Mouse (Mus musculus) hindbrain, embryonic 11.5 days (tissue): Measurements from ENCODE around the gene Gabpb2. TPM values are rescaled to one million over a fixed set of nuclear protein-coding genes. Genes with fewer than 3 reads are reported as not detected.
A peak's percentile ranks its signal among the peaks of the same experiment; 100 is the strongest.

Experiments used
- ATAC-seq: fragments of 200-750 bp; cut with Nextera tagmentation; 2 replicates; pipeline ENCODE4 v1.8.0; 2017; ENCODE audit warnings: mild to moderate bottlenecking, moderate TSS enrichment, moderate library complexity; ENCODE audit not compliant: low FRiP score
- DNase-seq: peaks from one replicate; pipeline ENCODE4 v3.0.0-alpha.2; 2015; ENCODE audit warnings: low spot score
- H3K27ac ChIP-seq: fragments of 300-500 bp; sonication (generic); 2 replicates; pipeline ENCODE4 v1.5.1; 2014; ENCODE audit warnings: mild to moderate bottlenecking, low read depth, low read length
- H3K27me3 ChIP-seq: fragments of 300-500 bp; sonication (generic); 2 replicates; pipeline ENCODE4 v1.6.1; 2014; ENCODE audit warnings: mild to moderate bottlenecking, low read length, moderate library complexity, mixed read lengths; ENCODE audit not compliant: control insufficient read depth, insufficient read depth
- H3K36me3 ChIP-seq: fragments of 300-500 bp; sonication (generic); 2 replicates; pipeline ENCODE4 v1.6.1; 2014; ENCODE audit warnings: mild to moderate bottlenecking, low read length, moderate library complexity, mixed read lengths; ENCODE audit not compliant: control insufficient read depth, insufficient read depth
- H3K4me1 ChIP-seq: fragments of 300-500 bp; sonication (generic); replicated peaks from 2 replicates; pipeline ENCODE4 v1.6.1; 2014; ENCODE audit warnings: low read length, mixed read lengths; ENCODE audit not compliant: control insufficient read depth, insufficient read depth
- H3K4me2 ChIP-seq: fragments of 300-500 bp; sonication (generic); replicated peaks from 2 replicates; pipeline ENCODE4 v1.6.1; 2014; ENCODE audit warnings: mild to moderate bottlenecking, low read depth, low read length
- H3K4me3 ChIP-seq: fragments of 300-500 bp; sonication (generic); 2 replicates; pipeline ENCODE4 v1.5.1; 2014; ENCODE audit warnings: low read depth, low read length
- H3K9ac ChIP-seq: fragments of 300-500 bp; sonication (generic); 2 replicates; pipeline ENCODE4 v1.6.1; 2014; ENCODE audit warnings: low read depth, low read length
- H3K9me3 ChIP-seq: fragments of 300-500 bp; sonication (generic); 2 replicates; pipeline ENCODE4 v1.6.1; 2016; ENCODE audit warnings: low read length; ENCODE audit not compliant: control insufficient read depth
- WGBS: fragments of 180-500 bp; shearing (Covaris S2); extraction: QIAGEN DNeasy Blood & Tissue Kit; methylation state at CpG from one replicate; pipeline ENCODE4 v1.1.7; 2014; 5-methylcytosine and 5-hydroxymethylcytosine counted together
- polyA plus RNA-seq: library from polyadenylated mRNA; unstranded; fragments of >200 nt; fragmentation: Nextera tagmentation; extraction: Ambion mirVana; gene quantifications from 2 replicates; pipeline ENCODE4 v1.2.1, GENCODE M21; 2014

The Gabpb2 gene
- polyA plus RNA-seq, 1 experiment from 2014 or later: 9.7 TPM

DNA sequence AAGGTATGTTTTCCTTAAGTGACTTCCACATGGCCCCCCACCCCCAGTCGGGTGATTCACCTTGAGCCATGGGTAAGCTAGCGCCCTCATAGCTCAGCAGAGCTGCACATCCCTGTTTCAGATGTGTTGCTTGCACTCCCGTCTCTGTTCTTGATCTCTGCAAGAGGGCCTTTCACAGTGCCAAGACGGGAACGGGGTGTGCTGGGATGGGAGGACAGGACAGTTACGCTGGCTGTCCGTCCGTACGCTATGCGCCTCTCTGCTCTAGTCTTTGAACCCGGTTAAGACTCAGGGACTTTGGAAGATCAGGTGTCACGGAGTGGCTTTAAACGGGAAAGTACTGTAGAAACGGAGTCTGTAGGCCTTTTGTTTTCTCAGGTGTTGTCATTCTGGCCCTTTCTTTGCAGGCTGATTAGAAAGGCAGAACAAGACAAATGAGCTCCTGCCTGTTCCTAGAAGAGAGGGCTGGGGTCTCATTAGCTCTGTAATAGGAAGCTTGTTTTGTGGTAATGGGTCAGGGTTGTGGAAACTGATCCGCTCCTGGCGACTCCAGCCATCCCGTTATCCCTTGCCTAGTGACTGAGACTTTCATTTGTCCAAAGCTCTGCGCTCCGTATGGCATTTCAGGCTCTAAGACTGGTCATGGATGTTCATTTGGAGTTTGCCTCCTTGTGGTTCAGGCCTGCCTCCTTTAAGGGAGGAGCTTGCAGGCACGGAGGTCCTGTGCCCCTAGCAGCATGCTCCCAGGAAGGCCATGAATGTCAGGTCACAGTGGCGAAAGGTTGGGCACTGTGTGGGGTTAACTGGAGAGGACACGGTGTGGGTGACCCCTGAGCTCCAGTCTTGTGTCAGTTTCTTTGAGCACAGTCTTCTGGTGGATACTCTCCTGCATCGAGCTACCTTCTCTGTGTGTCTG, 17.9 kb upstream of the Gabpb2 start:
- H3K9ac ChIP-seq: no peak overlapping the region
- no peaks in the 10 kb centered on the region for H3K27me3 ChIP-seq
- peaks cover 8% of the 10 kb centered on the region for H3K4me1 ChIP-seq
- H3K9me3 ChIP-seq: no peaks in the 10 kb centered on the region
- H3K4me2 ChIP-seq: no peak overlapping the region
- DNase-seq: no peak
- no peak overlapping the region for H3K4me3 ChIP-seq
- no peak overlapping the region for H3K27ac ChIP-seq
- ATAC-seq: no peak
- H3K36me3 ChIP-seq: 0 out of 2 replicates have a peak, but pooled peaks cover 17% of the 10 kb centered on the region
- WGBS: 69% methylated on average over 23 of the region's 23 CpGs

GRCm38 (mm10) chr3:95233303-95233980, 15.7 kb upstream of the Gabpb2 start:
- Histone ChIP-seq H3K4me3 (no peak overlapping the region), H3K36me3 (0 out of 2 replicates have a peak, but pooled peaks cover 17% of the 10 kb centered on the region), H3K27ac (no peak overlapping the region), H3K4me1 (peaks cover 9% of the 10 kb centered on the region), H3K27me3 (no peaks in the 10 kb centered on the region), H3K4me2 (no peak overlapping the region), H3K9ac (no peak overlapping the region), H3K9me3 (no peaks in the 10 kb centered on the region)
- ATAC-seq (no peak), DNase-seq (no peak)
- 88% methylated on average over 16 of the region's 16 CpGs for WGBS

GRCm38 (mm10) chr3:95232771-95233170, 15.1 kb upstream of the Gabpb2 start:
- Histone ChIP-seq H3K4me3 (no peak overlapping the region), H3K27ac (no peak overlapping the region), H3K27me3 (no peaks in the 10 kb centered on the region), H3K4me1 (peaks cover 9% of the 10 kb centered on the region), H3K4me2 (no peak overlapping the region), H3K9ac (no peak overlapping the region), H3K36me3 (0 out of 2 replicates have a peak, but pooled peaks cover 13% of the 10 kb centered on the region), H3K9me3 (no peaks in the 10 kb centered on the region)
- DNase-seq (no peak), ATAC-seq (no peak)
- whole genome bisulfite sequencing: 91% methylated on average over 7 of the region's 7 CpGs

GRCm38 (mm10) chr3:95231298-95232221, 13.8 kb upstream of the Gabpb2 start, which contains the start of gene Mllt11:
Gene Mllt11, minus strand, starts transcription at chr3:95232171.
- peak within 1 kb of the TSS; percentile 89 for H3K27ac ChIP-seq
- H3K9ac ChIP-seq: peak within 1 kb of the TSS; percentile 74
- WGBS: 83% methylated on average over 13 of the region's 13 CpGs
- peak within 1 kb of the TSS; percentile 17 for H3K4me3 ChIP-seq
- no peaks in the 10 kb centered on the region for H3K9me3 ChIP-seq
- DNase-seq (no peak), ATAC-seq (no peak)
- H3K4me1 ChIP-seq: peaks cover 9% of the 10 kb centered on the region
- H3K27me3 ChIP-seq: no peaks in the 10 kb centered on the region
- peak within 1 kb of the TSS; percentile 89 for H3K4me2 ChIP-seq
- H3K36me3 ChIP-seq: 0 out of 2 replicates have a peak, but pooled peaks cover 6% of the 10 kb centered on the region

- ATAC-seq (peak; percentile 53), DNase-seq (peak; percentile 59)
- H3K4me1 ChIP-seq: peaks cover 9% of the 10 kb centered on the region
- WGBS: 43% methylated on average over 8 of the region's 8 CpGs
- peak overlapping the region; percentile 89 for H3K27ac ChIP-seq
- no peaks in the 10 kb centered on the region for H3K27me3 ChIP-seq
- 0 out of 2 replicates have a peak, but pooled peaks cover 6% of the 10 kb centered on the region for H3K36me3 ChIP-seq
- H3K4me3 ChIP-seq: peak overlapping the region; percentile 68
- peak overlapping the region; percentile 89 for H3K4me2 ChIP-seq
- H3K9me3 ChIP-seq: no peaks in the 10 kb centered on the region
- peak overlapping the region; percentile 74 for H3K9ac ChIP-seq
Observed at GRCm38 (mm10) chr3:95230495-95231297, 13.0 kb upstream of the Gabpb2 start.

- peak overlapping the region; percentile 89 for H3K27ac ChIP-seq
- DNase-seq (peak; percentile 68), ATAC-seq (peak; percentile 45)
- peak overlapping the region; percentile 74 for H3K9ac ChIP-seq
- H3K4me1 ChIP-seq: peaks cover 9% of the 10 kb centered on the region
- peak overlapping the region; percentile 68 for H3K4me3 ChIP-seq
- WGBS: 2% methylated on average over 13 of the region's 13 CpGs
- H3K36me3 ChIP-seq: 0 out of 2 replicates have a peak, but pooled peaks cover 6% of the 10 kb centered on the region
- H3K4me2 ChIP-seq: peak overlapping the region; percentile 89
- H3K27me3 ChIP-seq: no peaks in the 10 kb centered on the region
- H3K9me3 ChIP-seq: no peaks in the 10 kb centered on the region
Observed at GRCm38 (mm10) chr3:95229781-95230494, 12.2 kb upstream of the Gabpb2 start.

- H3K27me3 ChIP-seq: no peaks in the 10 kb centered on the region
- 0 out of 2 replicates have a peak, but pooled peaks cover 2% of the 10 kb centered on the region for H3K36me3 ChIP-seq
- H3K27ac ChIP-seq: peak overlapping the region; percentile 89
- H3K9me3 ChIP-seq: no peaks in the 10 kb centered on the region
- H3K9ac ChIP-seq: peak overlapping the region; percentile 74
- H3K4me3 ChIP-seq: peak overlapping the region; percentile 68
- DNase-seq: peak; percentile 59
- H3K4me2 ChIP-seq: peak overlapping the region; percentile 89
- peak; percentile 12 for ATAC-seq
- H3K4me1 ChIP-seq: peaks cover 11% of the 10 kb centered on the region
- under 1% methylated on average over 42 of the region's 43 CpGs for WGBS
Observed at GRCm38 (mm10) chr3:95228894-95229780, 11.4 kb upstream of the Gabpb2 start.
